Mouse (Mus musculus) limb, embryonic 15.5 days (tissue): ENCODE measurements around the gene Adamtsl1. TPM values are rescaled to one million over a fixed set of nuclear protein-coding genes. Genes with fewer than 3 reads are reported as not detected.

Experiments
- ATAC-seq: fragments of 200-750 bp; cut with Nextera tagmentation; 2 replicates; pipeline ENCODE4 v1.8.0; 2017; ENCODE audit warnings: low read depth, moderate TSS enrichment; ENCODE audit not compliant: insufficient number of reproducible peaks, low FRiP score, low TSS enrichment
- H3K27ac ChIP-seq: fragments of 300-500 bp; sonication (generic); 2 replicates; pipeline ENCODE4 v1.5.1; 2015; ENCODE audit warnings: moderate library complexity, mild to moderate bottlenecking, inconsistent platforms
- H3K27me3 ChIP-seq: fragments of 300-500 bp; sonication (generic); 2 replicates; pipeline ENCODE4 v1.6.1; 2015; ENCODE audit warnings: inconsistent platforms
- H3K36me3 ChIP-seq: fragments of 300-500 bp; sonication (generic); 2 replicates; pipeline ENCODE4 v1.6.1; 2015; ENCODE audit warnings: inconsistent platforms
- H3K4me1 ChIP-seq: fragments of 300-500 bp; sonication (generic); 2 replicates; pipeline ENCODE4 v1.6.1; 2015; ENCODE audit warnings: inconsistent platforms
- H3K4me2 ChIP-seq: fragments of 300-500 bp; sonication (generic); 2 replicates; pipeline ENCODE4 v1.6.1; 2015; ENCODE audit warnings: mild to moderate bottlenecking, inconsistent platforms
- H3K4me3 ChIP-seq: fragments of 300-500 bp; sonication (generic); 2 replicates; pipeline ENCODE4 v1.5.1; 2015; ENCODE audit warnings: mild to moderate bottlenecking, inconsistent platforms
- H3K9ac ChIP-seq: fragments of 300-500 bp; sonication (generic); 2 replicates; pipeline ENCODE4 v1.6.1; 2015; ENCODE audit warnings: inconsistent platforms
- H3K9me3 ChIP-seq: fragments of 300-500 bp; sonication (generic); 2 replicates; pipeline ENCODE4 v1.6.1; 2016; ENCODE audit warnings: inconsistent platforms
- WGBS: fragments of 180-500 bp; shearing (Covaris S2); methylation state at CpG from one replicate; pipeline ENCODE4 v1.1.7; 2015; 5-methylcytosine and 5-hydroxymethylcytosine counted together
- polyA plus RNA-seq: library from polyadenylated mRNA; unstranded; fragments of >200 nt; fragmentation: Nextera tagmentation; extraction: Ambion mirVana; gene quantifications from 2 replicates; pipeline ENCODE4 v1.2.1, GENCODE M21; 2015

Gene Adamtsl1
- polyA plus RNA-seq, 1 experiment from 2014 or later = 48.4 TPM

DNA sequence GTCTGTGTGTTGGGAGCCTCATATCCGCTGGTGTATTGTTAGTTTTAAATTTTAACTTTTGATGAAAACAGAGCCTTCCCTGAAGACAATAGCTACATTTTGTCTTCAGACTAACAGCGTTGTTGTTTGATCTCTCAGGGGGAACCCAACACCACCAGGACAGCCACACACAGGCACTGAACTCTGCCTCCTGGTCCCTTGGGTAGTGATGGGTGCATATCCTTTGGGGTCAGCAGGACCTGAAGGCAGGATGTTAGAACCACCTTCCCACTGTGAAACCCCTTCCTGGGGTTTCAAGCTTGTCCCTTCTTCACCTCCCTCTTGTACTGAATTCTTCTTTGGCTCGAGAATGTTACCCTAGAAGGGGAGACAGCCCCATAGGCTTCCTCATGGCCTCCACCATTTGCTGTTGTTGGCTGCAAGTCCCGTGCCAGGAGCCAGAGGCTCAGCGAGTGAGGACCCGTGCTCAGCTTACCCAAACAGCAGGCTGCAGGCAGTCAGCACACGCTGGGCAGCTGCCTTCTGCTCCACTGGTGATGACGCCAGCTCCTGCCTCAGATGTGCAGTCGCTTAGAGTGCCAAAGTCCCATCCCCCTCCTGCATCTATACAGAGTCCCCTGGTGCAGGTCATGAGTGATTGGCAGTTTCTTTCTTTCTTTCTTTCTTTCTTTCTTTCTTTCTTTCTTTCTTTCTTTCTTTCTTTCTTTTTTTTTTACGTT, 506.6 kb downstream of the Adamtsl1 start:
- no peak overlapping the region for H3K9ac ChIP-seq
- H3K4me3 ChIP-seq = no peak overlapping the region
- H3K4me1 ChIP-seq = peaks cover 13% of the 10 kb centered on the region
- 0 out of 2 replicates have a peak overlapping the region, but pooled peaks have one; percentile 3 for H3K4me2 ChIP-seq
- H3K27me3 ChIP-seq = no peaks in the 10 kb centered on the region
- H3K9me3 ChIP-seq = no peaks in the 10 kb centered on the region
- H3K36me3 ChIP-seq = no peaks in the 10 kb centered on the region
- H3K27ac ChIP-seq = peak overlapping the region; percentile 54; the same call in 1 of the 2 replicates
- peak; percentile 78; the same call in 1 of the 2 replicates for ATAC-seq
- WGBS = 37% methylated on average over 10 of the region's 10 CpGs

GRCm38 (mm10) chr4:86024573-86025160, 510.7 kb downstream of the Adamtsl1 start:
- H3K9ac ChIP-seq = no peak overlapping the region
- H3K4me2 ChIP-seq = no peak overlapping the region
- peaks cover 17% of the 10 kb centered on the region for H3K4me1 ChIP-seq
- no peak overlapping the region for H3K27ac ChIP-seq
- no peaks in the 10 kb centered on the region for H3K36me3 ChIP-seq
- WGBS = 22% methylated on average over 8 of the region's 8 CpGs
- no peaks in the 10 kb centered on the region for H3K27me3 ChIP-seq
- H3K4me3 ChIP-seq = no peak overlapping the region
- ATAC-seq = no peak
- no peaks in the 10 kb centered on the region for H3K9me3 ChIP-seq

DNA sequence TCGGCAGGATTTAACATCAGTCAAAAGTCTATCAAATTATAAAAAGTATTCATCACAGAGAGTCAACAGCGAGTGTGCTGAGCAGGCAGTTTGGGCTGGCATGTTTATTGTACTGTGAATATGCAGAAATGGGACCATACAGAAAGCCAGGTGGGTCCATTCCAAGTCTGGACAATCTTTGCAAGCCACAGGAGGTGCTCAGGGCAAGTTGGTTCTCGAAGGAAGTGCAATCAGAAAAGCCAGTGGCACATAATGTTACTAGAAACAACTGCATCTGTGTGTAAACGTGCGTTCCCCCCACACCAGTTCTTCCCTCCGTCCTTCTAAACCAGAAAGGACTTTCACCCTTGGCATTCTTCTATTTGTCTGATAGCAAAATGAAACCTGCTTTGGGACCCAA, 515.5 kb downstream of the Adamtsl1 start:
- WGBS = 62% methylated on average over 6 of the region's 6 CpGs
- no peak overlapping the region for H3K4me3 ChIP-seq
- H3K9ac ChIP-seq = no peak overlapping the region
- no peaks in the 10 kb centered on the region for H3K27me3 ChIP-seq
- no peak for ATAC-seq
- H3K4me2 ChIP-seq = no peak overlapping the region
- no peaks in the 10 kb centered on the region for H3K36me3 ChIP-seq
- no peaks in the 10 kb centered on the region for H3K9me3 ChIP-seq
- H3K27ac ChIP-seq = no peak overlapping the region; the same call in 1 of the 2 replicates
- H3K4me1 ChIP-seq = peaks cover 16% of the 10 kb centered on the region

DNA sequence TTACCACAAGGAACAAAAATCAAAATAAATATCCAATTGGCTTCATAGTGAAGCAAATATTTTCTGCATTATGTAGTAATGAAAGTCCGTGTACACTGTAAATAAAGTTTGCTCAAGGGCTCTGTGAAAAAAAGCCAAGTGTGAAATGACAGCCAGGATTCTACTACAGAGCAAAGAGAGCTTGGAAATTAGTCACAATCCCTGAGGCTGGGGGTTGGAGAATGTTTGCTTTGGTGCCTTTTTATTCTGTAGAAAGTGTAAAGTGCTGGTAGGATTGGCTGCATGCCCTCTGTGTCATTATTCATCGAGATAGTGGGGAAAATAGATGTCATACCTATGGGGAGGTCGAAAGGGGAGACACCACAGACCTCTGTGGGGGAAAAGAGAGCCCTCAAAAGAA, 516.2 kb downstream of the Adamtsl1 start:
- Histone ChIP-seq H3K9ac (no peak overlapping the region), H3K4me2 (no peak overlapping the region), H3K4me3 (no peak overlapping the region), H3K4me1 (peaks cover 13% of the 10 kb centered on the region), H3K27me3 (no peaks in the 10 kb centered on the region), H3K27ac (no peak overlapping the region), H3K36me3 (no peaks in the 10 kb centered on the region), H3K9me3 (no peaks in the 10 kb centered on the region)
- 39% methylated on average over 3 of the region's 3 CpGs for WGBS
- ATAC-seq = no peak

- WGBS = 37% methylated on average over 8 of the region's 8 CpGs
- no peak overlapping the region for H3K27ac ChIP-seq
- H3K9me3 ChIP-seq = no peaks in the 10 kb centered on the region
- no peaks in the 10 kb centered on the region for H3K36me3 ChIP-seq
- H3K9ac ChIP-seq = no peak overlapping the region
- no peak for ATAC-seq
- no peaks in the 10 kb centered on the region for H3K27me3 ChIP-seq
- H3K4me3 ChIP-seq = no peak overlapping the region
- H3K4me1 ChIP-seq = peaks cover 13% of the 10 kb centered on the region
- H3K4me2 ChIP-seq = no peak overlapping the region
These were observed 517.1 kb downstream of the Adamtsl1 start for GRCm38 (mm10) chr4:86031041-86031440.

DNA sequence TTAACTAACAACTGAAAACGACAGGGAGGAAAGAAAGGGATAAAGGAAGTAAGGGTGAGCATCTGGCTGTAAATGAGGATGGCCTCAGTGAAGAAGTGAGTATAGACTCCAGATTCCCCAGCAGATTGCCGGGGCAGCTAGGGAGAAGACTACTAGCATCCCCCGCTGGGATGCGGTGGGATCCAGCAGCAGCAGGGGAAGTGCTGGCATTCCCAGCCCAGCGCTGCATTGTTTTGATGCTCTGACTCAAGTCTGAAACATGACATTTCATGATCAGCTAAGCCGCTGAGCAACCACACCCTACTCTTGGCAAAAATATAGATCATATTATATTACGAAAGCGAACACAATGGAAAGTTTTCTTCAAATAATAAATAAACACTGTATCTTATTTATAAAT, 526.9 kb downstream of the Adamtsl1 start:
- Histone ChIP-seq H3K9ac (no peak overlapping the region), H3K4me2 (no peak overlapping the region), H3K36me3 (no peaks in the 10 kb centered on the region), H3K27ac (no peak overlapping the region; the same call in 1 of the 2 replicates), H3K4me1 (peaks cover 12% of the 10 kb centered on the region), H3K4me3 (no peak overlapping the region), H3K9me3 (no peaks in the 10 kb centered on the region), H3K27me3 (no peaks in the 10 kb centered on the region)
- 36% methylated on average over 8 of the region's 8 CpGs for WGBS
- ATAC-seq = no peak

- no peak for ATAC-seq
- 88% methylated on average over 6 of the region's 6 CpGs for WGBS
- peaks cover 18% of the 10 kb centered on the region for H3K4me1 ChIP-seq
These were observed 531.5 kb downstream of the Adamtsl1 start for GRCm38 (mm10) chr4:86045448-86045847.

DNA sequence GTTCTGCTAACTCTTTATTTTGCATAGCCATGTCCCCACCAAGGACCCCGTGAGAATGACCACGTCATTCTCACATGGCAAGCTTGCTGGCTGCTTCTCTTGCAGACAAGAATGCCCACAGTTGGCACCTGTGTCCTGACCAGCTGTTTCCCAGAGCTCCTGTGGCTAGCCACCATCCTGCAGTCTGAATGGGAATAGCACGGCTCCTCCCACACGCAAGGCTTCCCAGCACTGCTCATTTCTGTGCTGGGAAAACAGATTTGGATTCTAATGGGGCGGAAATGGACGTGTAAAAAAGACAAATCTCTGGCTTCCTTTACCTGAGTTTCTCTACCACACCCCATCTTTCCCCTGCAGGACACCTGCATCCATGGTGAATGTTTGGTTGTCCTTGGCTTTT, 531.9 kb downstream of the Adamtsl1 start:
- Histone ChIP-seq H3K27me3 (no peaks in the 10 kb centered on the region), H3K9ac (no peak overlapping the region), H3K4me2 (no peak overlapping the region), H3K9me3 (no peaks in the 10 kb centered on the region), H3K36me3 (no peaks in the 10 kb centered on the region), H3K4me1 (peaks cover 20% of the 10 kb centered on the region), H3K4me3 (no peak overlapping the region), H3K27ac (no peak overlapping the region)
- no peak for ATAC-seq
- 58% methylated on average over 6 of the region's 6 CpGs for WGBS

More at GRCm38 (mm10) chr4:86045448-86045847, 531.5 kb downstream of the Adamtsl1 start:
- no peak overlapping the region for H3K4me2 ChIP-seq
- no peaks in the 10 kb centered on the region for H3K36me3 ChIP-seq
- no peak overlapping the region for H3K9ac ChIP-seq
- no peaks in the 10 kb centered on the region for H3K9me3 ChIP-seq
- H3K4me3 ChIP-seq = no peak overlapping the region
- H3K27ac ChIP-seq = no peak overlapping the region
- no peaks in the 10 kb centered on the region for H3K27me3 ChIP-seq

DNA sequence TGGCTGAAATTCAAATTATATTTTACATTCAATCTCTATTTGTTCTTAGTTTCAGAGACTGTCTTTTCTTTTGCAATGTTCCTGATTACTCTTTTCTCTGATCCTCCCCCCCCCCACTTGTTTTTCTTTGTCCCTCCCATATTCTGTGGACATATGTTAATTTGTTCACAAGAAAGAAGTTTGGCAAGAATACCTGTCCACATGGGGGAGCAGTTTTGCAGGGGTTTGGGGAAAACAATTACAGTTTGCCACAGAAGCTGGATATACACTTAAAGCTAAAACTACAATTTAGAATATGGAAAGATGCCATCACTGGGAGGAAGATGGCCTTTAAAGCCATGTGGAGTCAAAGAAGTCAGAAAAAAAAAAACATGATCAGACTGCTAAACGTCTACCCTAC, 532.9 kb downstream of the Adamtsl1 start:
- Histone ChIP-seq H3K27me3 (no peaks in the 10 kb centered on the region), H3K9me3 (no peaks in the 10 kb centered on the region), H3K9ac (no peak overlapping the region), H3K4me1 (peaks cover 14% of the 10 kb centered on the region; the same call in 1 of the 2 replicates), H3K4me3 (no peak overlapping the region), H3K36me3 (no peaks in the 10 kb centered on the region), H3K4me2 (no peak overlapping the region), H3K27ac (no peak overlapping the region)
- 75% methylated on average over 1 of the region's 1 CpGs for WGBS
- ATAC-seq = no peak

DNA sequence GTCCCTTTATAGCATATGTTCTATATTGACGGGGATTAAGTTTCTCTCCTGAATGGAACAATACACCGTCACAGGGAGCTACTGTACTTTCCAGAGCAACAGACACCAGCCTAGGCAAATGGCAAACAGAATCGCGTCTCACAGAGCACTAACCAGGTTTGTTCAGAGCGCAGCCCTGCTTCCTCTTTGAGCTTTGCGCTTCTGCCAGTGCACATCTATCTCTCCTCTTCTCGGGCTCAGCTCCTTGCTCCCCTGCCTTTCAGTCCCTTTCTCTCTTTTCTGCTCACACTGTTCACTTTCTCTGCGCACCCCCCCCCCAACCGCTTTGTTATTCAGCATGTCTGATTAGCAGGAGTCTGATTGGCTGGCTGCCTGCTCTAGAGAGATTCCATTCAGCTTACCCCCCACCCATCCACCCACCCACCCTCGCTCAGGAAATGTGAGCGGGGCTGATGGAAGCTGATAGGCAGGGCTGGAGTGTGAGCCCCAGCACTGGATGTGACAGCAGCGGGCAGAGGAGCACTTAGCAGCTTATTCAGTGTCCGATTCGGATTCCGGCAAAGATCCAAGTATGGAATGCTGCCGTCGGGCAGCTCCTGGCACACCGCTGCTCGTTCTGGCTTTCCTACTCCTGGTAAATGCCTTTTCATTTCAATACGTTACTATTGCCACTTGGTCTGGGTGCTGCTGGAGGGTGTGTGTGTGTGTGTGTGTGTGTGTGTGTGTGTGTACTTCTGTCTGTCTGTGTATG, 539.7 kb downstream of the Adamtsl1 start:
- H3K4me3 ChIP-seq = peak overlapping the region; percentile 52
- peak overlapping the region; percentile 86 for H3K27ac ChIP-seq
- ATAC-seq = peak; percentile 80
- peak overlapping the region; percentile 37 for H3K9ac ChIP-seq
- H3K9me3 ChIP-seq = no peaks in the 10 kb centered on the region
- peak overlapping the region; percentile 67 for H3K4me2 ChIP-seq
- WGBS = 1% methylated on average over 20 of the region's 20 CpGs
- no peaks in the 10 kb centered on the region for H3K27me3 ChIP-seq
- H3K4me1 ChIP-seq = peaks cover 16% of the 10 kb centered on the region
- no peaks in the 10 kb centered on the region for H3K36me3 ChIP-seq

DNA sequence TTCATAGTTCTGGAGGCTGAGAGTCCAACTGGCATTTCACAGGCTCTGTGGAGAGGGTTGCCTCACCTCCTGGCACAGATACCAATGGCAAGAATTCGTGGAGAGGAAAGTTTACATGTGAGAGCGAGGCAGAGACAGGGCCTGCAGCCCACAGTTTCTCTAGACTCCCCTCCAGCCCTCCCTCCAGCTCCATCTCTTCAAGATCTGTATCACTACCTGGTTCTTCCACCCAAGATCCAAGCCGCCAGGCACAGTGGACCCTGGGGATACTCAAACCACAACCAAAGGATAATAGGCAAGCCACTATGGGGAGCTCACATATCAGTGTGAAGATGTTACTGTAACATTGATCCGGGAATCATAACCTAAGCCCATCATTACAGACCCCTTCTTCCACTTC, 546.6 kb downstream of the Adamtsl1 start:
- Histone ChIP-seq H3K4me2 (no peak overlapping the region), H3K4me1 (no peaks in the 10 kb centered on the region; the same call in 1 of the 2 replicates), H3K9ac (no peak overlapping the region), H3K36me3 (no peaks in the 10 kb centered on the region), H3K9me3 (no peaks in the 10 kb centered on the region), H3K4me3 (no peak overlapping the region), H3K27ac (no peak overlapping the region), H3K27me3 (no peaks in the 10 kb centered on the region)
- no peak for ATAC-seq
- 87% methylated on average over 4 of the region's 4 CpGs for WGBS

DNA sequence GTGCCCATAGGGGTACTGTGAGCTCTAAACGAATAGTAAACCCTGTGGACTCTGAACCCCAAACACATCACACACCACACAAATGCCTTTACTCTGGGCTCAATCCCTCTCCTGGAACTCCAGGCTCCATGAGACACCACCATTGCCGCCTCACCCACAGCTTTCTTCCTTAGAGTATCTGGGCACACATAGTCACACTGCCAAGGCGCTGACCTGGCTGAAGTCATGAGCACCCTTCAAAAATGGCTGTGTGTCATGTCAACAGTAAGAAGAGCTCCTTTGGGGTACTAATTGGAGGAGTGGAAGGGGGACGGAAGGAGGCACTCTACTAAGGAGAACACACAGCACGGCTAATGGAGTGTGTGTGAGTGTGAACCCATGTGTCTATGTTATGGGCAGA, 554.4 kb downstream of the Adamtsl1 start:
- Histone ChIP-seq H3K9me3 (no peaks in the 10 kb centered on the region), H3K9ac (no peak overlapping the region), H3K36me3 (no peaks in the 10 kb centered on the region), H3K27ac (no peak overlapping the region), H3K27me3 (no peaks in the 10 kb centered on the region), H3K4me1 (peaks cover 8% of the 10 kb centered on the region), H3K4me2 (no peak overlapping the region), H3K4me3 (no peak overlapping the region)
- 90% methylated on average over 5 of the region's 5 CpGs for WGBS
- ATAC-seq = no peak
